Mouse (Mus musculus) CH12.LX (cell line): ENCODE results near the gene Brd2. TPM values are rescaled to one million over a fixed set of nuclear protein-coding genes. Genes with fewer than 3 reads are reported as not detected.

Experiments
- DNase-seq: peaks from one replicate; pipeline ENCODE4 v3.0.0-alpha.2; 2013; ENCODE audit errors: extremely low read depth
- H3K27ac ChIP-seq: 2 replicates; pipeline ENCODE4 v1.5.1; 2012; ENCODE audit warnings: low read depth, mild to moderate bottlenecking, control low read depth, moderate library complexity; ENCODE audit not compliant: insufficient read depth
- H3K27me3 ChIP-seq: replicated peaks from 2 replicates; pipeline ENCODE3; 2012; ENCODE audit warnings: inconsistent platforms
- H3K36me3 ChIP-seq, 2 experiments: replicated peaks in 1 of 2; 2 replicates each; pipeline versions ENCODE3 to v1.6.1; 2012; ENCODE audit warnings: inconsistent platforms in 1 of 2, low read length in 1 of 2, mild to moderate bottlenecking in 1 of 2, mixed read lengths in 1 of 2, moderate library complexity in 1 of 2; ENCODE audit not compliant: control insufficient read depth in 1 of 2, insufficient read depth in 1 of 2
- H3K4me1 ChIP-seq, 2 experiments: 2 replicates each; pipeline ENCODE4 v1.6.1; 2012; ENCODE audit warnings: inconsistent platforms in 1 of 2, moderate library complexity in 1 of 2; ENCODE audit not compliant: insufficient read depth in 2 of 2, control insufficient read depth in 1 of 2
- H3K4me2 ChIP-seq: 2 replicates; pipeline ENCODE4 v1.6.1; 2012; ENCODE audit warnings: low read depth, mild to moderate bottlenecking, control low read depth; ENCODE audit not compliant: poor library complexity, insufficient read depth, severe bottlenecking
- H3K4me3 ChIP-seq, 3 experiments: fragments of 150-350 bp in 1 of 3; sonication (generic) in 1 of 3; replicated peaks in 1 of 3; 2 replicates each; pipeline versions ENCODE3 to v1.5.1; 2011 to 2012; ENCODE audit warnings: low read depth in 2 of 3, low read length in 2 of 3, mild to moderate bottlenecking in 2 of 3, moderate library complexity in 2 of 3, control low read depth in 1 of 3, improper control_type of control experiment in 1 of 3, inconsistent platforms in 1 of 3, mixed read lengths in 1 of 3; ENCODE audit not compliant: poor library complexity in 1 of 3
- H3K79me2 ChIP-seq: replicated peaks from 2 replicates; pipeline ENCODE4 v1.6.1; 2012; ENCODE audit warnings: mild to moderate bottlenecking, moderate library complexity; ENCODE audit not compliant: control insufficient read depth, poor library complexity, insufficient read depth, severe bottlenecking; ENCODE audit errors: extremely low read depth
- H3K9ac ChIP-seq: 2 replicates; pipeline ENCODE4 v1.6.1; 2012; ENCODE audit warnings: low read depth, mild to moderate bottlenecking, control low read depth, moderate library complexity; ENCODE audit not compliant: insufficient read depth
- H3K9me3 ChIP-seq: replicated peaks from 2 replicates; pipeline ENCODE3; 2012; ENCODE audit warnings: low read length, inconsistent platforms, mixed read lengths
- BHLHE40 ChIP-seq: IDR thresholded peaks from 2 replicates; pipeline ENCODE4 v1.6.1; 2011; ENCODE audit warnings: mild to moderate bottlenecking, low read depth, low read length, improper control_type of control experiment
- CHD1 ChIP-seq: IDR thresholded peaks from 2 replicates; pipeline ENCODE4 v1.6.1; 2012; ENCODE audit warnings: low read depth, low read length, improper control_type of control experiment, inconsistent platforms
- CHD2 ChIP-seq: IDR thresholded peaks from 2 replicates; pipeline ENCODE4 v1.6.1; 2011; ENCODE audit warnings: low read length, improper control_type of control experiment
- CTCF ChIP-seq, 2 experiments: IDR thresholded peaks in 1 of 2; conservative IDR thresholded peaks in 1 of 2; 2 replicates each; pipeline ENCODE4 v1.5.1; 2011 to 2012; ENCODE audit warnings: low read depth in 2 of 2, low read length in 2 of 2, improper control_type of control experiment in 1 of 2, inconsistent platforms in 1 of 2, mild to moderate bottlenecking in 1 of 2, moderate library complexity in 1 of 2
- E2F4 ChIP-seq: IDR thresholded peaks from 2 replicates; pipeline ENCODE4 v1.6.1; 2011; ENCODE audit warnings: low read depth, low read length, improper control_type of control experiment; ENCODE audit not compliant: insufficient replicate concordance
- ELF1 ChIP-seq: IDR thresholded peaks from 2 replicates; pipeline ENCODE4 v1.6.1; 2014; ENCODE audit warnings: low read depth, mild to moderate bottlenecking, inconsistent platforms, low read length, improper control_type of control experiment
- EP300 ChIP-seq: IDR thresholded peaks from 2 replicates; pipeline ENCODE4 v1.6.1; 2011; ENCODE audit warnings: low read length, improper control_type of control experiment
- ETS1 ChIP-seq: conservative IDR thresholded peaks from 2 replicates; pipeline ENCODE4 v1.6.1; 2012; ENCODE audit warnings: low read depth, mild to moderate bottlenecking, inconsistent platforms, low read length, improper control_type of control experiment, moderate library complexity
- GABPA ChIP-seq: IDR thresholded peaks from 2 replicates; pipeline ENCODE4 v1.6.1; 2012; ENCODE audit warnings: low read depth, low read length, improper control_type of control experiment, inconsistent platforms; ENCODE audit not compliant: insufficient replicate concordance
- HCFC1 ChIP-seq: IDR thresholded peaks from 2 replicates; pipeline ENCODE4 v1.6.1; 2012; ENCODE audit warnings: low read depth, mild to moderate bottlenecking, inconsistent platforms, low read length, improper control_type of control experiment
- IRF4 ChIP-seq: IDR thresholded peaks from 2 replicates; pipeline ENCODE4 v1.6.1; 2014; ENCODE audit warnings: low read depth, mild to moderate bottlenecking, inconsistent platforms, low read length, improper control_type of control experiment
- JUN ChIP-seq: IDR thresholded peaks from 2 replicates; pipeline ENCODE4 v1.6.1; 2011; ENCODE audit warnings: low read depth, mild to moderate bottlenecking, low read length, improper control_type of control experiment, moderate library complexity; ENCODE audit not compliant: insufficient read depth
- JUND ChIP-seq: conservative IDR thresholded peaks from 2 replicates; pipeline ENCODE4 v1.6.1; 2011; ENCODE audit warnings: low read depth, low read length, improper control_type of control experiment
- KAT2A ChIP-seq: IDR thresholded peaks from 2 replicates; pipeline ENCODE4 v1.6.1; 2012; ENCODE audit warnings: low read length, improper control_type of control experiment, inconsistent platforms; ENCODE audit not compliant: insufficient replicate concordance
- MAFK ChIP-seq: IDR thresholded peaks from 2 replicates; pipeline ENCODE4 v1.6.1; 2011; ENCODE audit warnings: low read length, improper control_type of control experiment; ENCODE audit not compliant: insufficient replicate concordance
- MAX ChIP-seq: IDR thresholded peaks from 2 replicates; pipeline ENCODE4 v1.6.1; 2011; ENCODE audit warnings: low read length, improper control_type of control experiment
- MAZ ChIP-seq: IDR thresholded peaks from 2 replicates; pipeline ENCODE4 v1.6.1; 2012; ENCODE audit warnings: low read depth, mild to moderate bottlenecking, inconsistent platforms, low read length, improper control_type of control experiment, moderate library complexity
- MEF2A ChIP-seq: IDR thresholded peaks from 2 replicates; pipeline ENCODE4 v1.6.1; 2014; ENCODE audit warnings: low read depth, mild to moderate bottlenecking, inconsistent platforms, low read length, improper control_type of control experiment, borderline replicate concordance
- MXI1 ChIP-seq: IDR thresholded peaks from 2 replicates; pipeline ENCODE4 v1.6.1; 2011; ENCODE audit warnings: mild to moderate bottlenecking, low read depth, low read length, improper control_type of control experiment
- MYC ChIP-seq: IDR thresholded peaks from 2 replicates; pipeline ENCODE4 v1.6.1; 2011; ENCODE audit warnings: low read depth, mild to moderate bottlenecking, improper control_type of control experiment, low read length
- NELFE ChIP-seq: IDR thresholded peaks from 2 replicates; pipeline ENCODE4 v1.6.1; 2011; ENCODE audit warnings: low read depth, low read length, improper control_type of control experiment
- NRF1 ChIP-seq: IDR thresholded peaks from 2 replicates; pipeline ENCODE4 v1.6.1; 2014; ENCODE audit warnings: low read depth, mild to moderate bottlenecking, inconsistent platforms, low read length, improper control_type of control experiment, moderate library complexity
- PAX5 ChIP-seq: IDR thresholded peaks from 2 replicates; pipeline ENCODE4 v1.6.1; 2012; ENCODE audit warnings: low read length, inconsistent platforms, mixed read lengths
- POLR2A ChIP-seq: IDR thresholded peaks from 2 replicates; pipeline ENCODE4 v1.6.1; 2011; ENCODE audit warnings: low read depth, mild to moderate bottlenecking, improper control_type of control experiment, low read length
- POLR2AphosphoS2 ChIP-seq: IDR thresholded peaks from 2 replicates; pipeline ENCODE4 v1.6.1; 2011; ENCODE audit warnings: low read depth, low read length, improper control_type of control experiment
- RAD21 ChIP-seq: IDR thresholded peaks from 2 replicates; pipeline ENCODE4 v1.6.1; 2011; ENCODE audit warnings: low read depth, mild to moderate bottlenecking, low read length, improper control_type of control experiment, moderate library complexity
- RCOR1 ChIP-seq: conservative IDR thresholded peaks from 2 replicates; pipeline ENCODE4 v1.6.1; 2012; ENCODE audit warnings: low read depth, mild to moderate bottlenecking, inconsistent platforms, low read length, improper control_type of control experiment
- SIN3A ChIP-seq: IDR thresholded peaks from 2 replicates; pipeline ENCODE4 v1.6.1; 2012; ENCODE audit warnings: low read length, improper control_type of control experiment, inconsistent platforms
- SMC3 ChIP-seq: IDR thresholded peaks from 2 replicates; pipeline ENCODE4 v1.6.1; 2011; ENCODE audit warnings: low read depth, low read length, improper control_type of control experiment
- TBP ChIP-seq: conservative IDR thresholded peaks from 2 replicates; pipeline ENCODE4 v1.6.1; 2011; ENCODE audit warnings: low read depth, low read length, improper control_type of control experiment
- TCF12 ChIP-seq: IDR thresholded peaks from 2 replicates; pipeline ENCODE4 v1.6.1; 2014; ENCODE audit warnings: low read depth, mild to moderate bottlenecking, inconsistent platforms, low read length, improper control_type of control experiment
- UBTF ChIP-seq: IDR thresholded peaks from 2 replicates; pipeline ENCODE4 v1.6.1; 2012; ENCODE audit warnings: low read depth, mild to moderate bottlenecking, inconsistent platforms, low read length, improper control_type of control experiment, moderate library complexity
- USF1 ChIP-seq: IDR thresholded peaks from 2 replicates; pipeline ENCODE4 v1.6.1; 2014; ENCODE audit warnings: low read depth, mild to moderate bottlenecking, inconsistent platforms, low read length, improper control_type of control experiment
- USF2 ChIP-seq: conservative IDR thresholded peaks from 2 replicates; pipeline ENCODE4 v1.6.1; 2011; ENCODE audit warnings: low read depth, low read length, improper control_type of control experiment
- ZC3H11A ChIP-seq: IDR thresholded peaks from 2 replicates; pipeline ENCODE4 v1.6.1; 2012; ENCODE audit warnings: low read depth, mild to moderate bottlenecking, inconsistent platforms, low read length, improper control_type of control experiment
- ZKSCAN1 ChIP-seq: IDR thresholded peaks from 2 replicates; pipeline ENCODE4 v1.6.1; 2012; ENCODE audit warnings: low read depth, inconsistent platforms, low read length, improper control_type of control experiment, borderline replicate concordance
- ZMIZ1 ChIP-seq: IDR thresholded peaks from 2 replicates; pipeline ENCODE4 v1.6.1; 2012; ENCODE audit warnings: low read depth, mild to moderate bottlenecking, inconsistent platforms, low read length, improper control_type of control experiment
- ZNF384 ChIP-seq: IDR thresholded peaks from 2 replicates; pipeline ENCODE4 v1.6.1; 2012; ENCODE audit warnings: low read depth, low read length, improper control_type of control experiment, inconsistent platforms
- dilution Hi-C: fragments of 300-500 bp; cut with MboI; formaldehyde crosslinking; loops from 2 replicates; pipeline ENCODE4 v1.14.3; 2020; ENCODE audit warnings: low sequenced_read_pairs; ENCODE audit not compliant: extremely low pct_unique_long_range_greater_than_20kb, extremely low pct_ligation_motif_present
- in situ Hi-C: fragments of 300-500 bp; cut with MboI; formaldehyde crosslinking; loops from 3 replicates; pipeline ENCODE4 v1.14.3; 2019; ENCODE audit warnings: low sequenced_read_pairs, low pct_ligation_motif_present, low pct_unique_long_range_greater_than_20kb, mixed read lengths
- polyA plus RNA-seq: library from polyadenylated mRNA; unstranded; fragments of >175 nt; gene quantifications from 2 replicates; pipeline ENCODE4 v1.2.1, GENCODE M21; 2012; ENCODE audit warnings: low read depth; ENCODE audit not compliant: insufficient read length
- total RNA-seq, 2 experiments: library from RNA; depleted of rRNA; stranded (reverse); fragments of 300-350 nt in 1 of 2; fragments of >200 nt in 1 of 2; gene quantifications; 2 replicates each; pipeline ENCODE4 v1.2.3; 2012 to 2014

Gene Brd2
- total and polyA plus RNA-seq, 3 experiments = 101 to 247 (median 141) TPM

- Histone ChIP-seq H3K79me2 (peaks cover 57% of the 10 kb centered on the region), H3K9ac (peak within 1 kb of the TSS; percentile 99), H3K9me3 (no peaks in the 10 kb centered on the region), H3K4me1 (peaks cover 12 to 28% of the 10 kb centered on the region in 2 experiments), H3K4me3 (peak within 1 kb of the TSS; percentile 93 to 100 (median 100)), H3K36me3 (peaks cover 41 to 50% of the 10 kb centered on the region in 2 experiments), H3K4me2 (peak within 1 kb of the TSS; percentile 24), H3K27me3 (no peaks in the 10 kb centered on the region), H3K27ac (peak within 1 kb of the TSS; percentile 98)
- DNase-seq = peak; percentile 99
- in situ Hi-C loops = no loop called here
- dilution Hi-C loops = no loop called here
- TF ChIP-seq NRF1 = peak; percentile 90
- peak; percentile 69; the same call in 1 of the 2 replicates for TF ChIP-seq E2F4
- TF ChIP-seq HCFC1 = peak; percentile 54
- no peak for TF ChIP-seq EP300
- TF ChIP-seq ZNF384 = no peak
- no peak; the same call in 1 of the 2 replicates for TF ChIP-seq SIN3A
- no peak for TF ChIP-seq ZC3H11A
- peak; percentile 62 for TF ChIP-seq CHD2
- peak; percentile 93 for TF ChIP-seq MAX
- TF ChIP-seq USF1 = no peak
- TF ChIP-seq KAT2A = 0 out of 2 replicates have a peak, but pooled peaks have one; percentile 8
- peak; percentile 48 for TF ChIP-seq ETS1
- TF ChIP-seq ELF1 = peak; percentile 9; the same call in 1 of the 2 replicates
- peak; percentile 100 for TF ChIP-seq NELFE
- peak; percentile 91 for TF ChIP-seq MAZ
- no peak for TF ChIP-seq UBTF
- TF ChIP-seq POLR2A = peak; percentile 100
- TF ChIP-seq CTCF (conservative IDR thresholded peaks at IDR 0.05 in 1 of 2, IDR thresholded peaks at IDR 0.05 in 1 of 2; ENCODE audit: low read depth in 2 of 2, low read length in 2 of 2) = no peak
- no peak for TF ChIP-seq GABPA
- no peak for TF ChIP-seq MAFK
- peak; percentile 96 for TF ChIP-seq TBP
- TF ChIP-seq MEF2A = peak; percentile 30
- TF ChIP-seq BHLHE40 = peak; percentile 90
- 0 out of 2 replicates have a peak, but pooled peaks have one; percentile 58 for TF ChIP-seq MYC
- peak; percentile 95 for TF ChIP-seq TCF12
- TF ChIP-seq JUN = peak; percentile 50; the same call in 1 of the 2 replicates
- peak; percentile 100 for TF ChIP-seq ZMIZ1
- TF ChIP-seq JUND = peak; percentile 32; the same call in 1 of the 2 replicates
- TF ChIP-seq USF2 = no peak
- TF ChIP-seq MXI1 = no peak; the same call in 1 of the 2 replicates
- TF ChIP-seq SMC3 = no peak
- TF ChIP-seq CHD1 = no peak; the same call in 1 of the 2 replicates
- TF ChIP-seq POLR2AphosphoS2 = peak; percentile 98
- no peak for TF ChIP-seq RCOR1
- no peak for TF ChIP-seq IRF4
- no peak for TF ChIP-seq PAX5
- TF ChIP-seq RAD21 = no peak
- no peak for TF ChIP-seq ZKSCAN1
- TF ChIP-seq, all 38 proteins: peak for 20
Observed at GRCm38 (mm10) chr17:34119249-34120179, 2.9 kb downstream of the Brd2 start, which contains the start of gene H2-DMa. Gene H2-DMa, plus strand, starts transcription at chr17:34119541.
